Mouse (Mus musculus): ENCODE data around the gene Cpxm1.

Gene Cpxm1

GRCm38 (mm10) chr2:130397186-130397985 lies at the start of gene Cpxm1:
Cpxm1 (minus strand) TSS chr2:130397574.
- peak; percentile 65 for DNase-seq (ENCODE audit: low read depth, low spot score)

GRCm38 (mm10) chr2:130442162-130442561 lies 44.8 kb upstream of the Cpxm1 start:
- DNase-seq (ENCODE audit: low read depth, low spot score), result peak; percentile 49

GRCm38 (mm10) chr2:130439840-130440480 lies 42.6 kb upstream of the Cpxm1 start:
- DNase-seq (ENCODE audit: low read depth, low spot score), result no peak

GRCm38 (mm10) chr2:130438861-130439260 lies 41.5 kb upstream of the Cpxm1 start:
- no peak for DNase-seq (ENCODE audit: low read depth, low spot score)

DNA sequence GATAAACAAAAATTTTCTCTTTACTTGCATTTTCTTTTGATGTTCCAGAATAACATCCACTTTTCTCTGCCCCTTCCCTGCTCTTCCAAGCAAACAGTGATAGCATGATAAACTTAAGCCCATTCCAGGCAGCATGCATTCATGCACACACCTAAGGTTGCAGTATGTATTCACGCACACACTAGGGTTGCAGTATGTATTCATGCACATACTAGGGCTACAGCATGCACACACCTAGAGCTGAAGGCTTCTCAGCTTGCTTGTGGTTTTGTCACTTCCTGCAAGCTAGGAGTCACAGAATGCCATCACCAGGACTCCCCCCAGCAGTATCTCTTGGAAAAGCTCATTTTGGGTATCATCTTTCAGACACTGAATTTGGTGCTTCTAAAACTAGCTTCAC lies 39.4 kb upstream of the Cpxm1 start:
- no peak for DNase-seq (ENCODE audit: low read depth, low spot score)

GRCm38 (mm10) chr2:130433152-130433551 lies 35.8 kb upstream of the Cpxm1 start:
- peak; percentile 72 for DNase-seq (ENCODE audit: low read depth, low spot score)

DNA sequence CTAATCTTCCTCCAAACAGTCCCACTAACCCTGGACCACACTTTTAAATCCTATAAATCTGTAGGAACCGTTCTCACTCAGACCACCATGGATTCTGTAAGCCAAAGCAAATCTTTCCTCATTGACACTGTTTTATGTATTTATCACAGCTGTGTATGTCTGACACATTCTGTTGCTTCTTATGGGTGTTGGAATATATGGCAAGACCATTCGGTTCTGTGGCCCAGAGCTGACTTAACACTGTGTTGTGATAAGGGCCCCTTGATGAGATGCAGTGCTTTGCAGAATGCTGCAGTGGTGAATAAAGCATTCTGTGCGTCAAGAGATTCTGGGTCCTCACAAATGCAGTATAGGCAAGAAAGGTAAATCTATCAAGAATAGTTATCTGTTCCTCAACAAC lies 34.8 kb upstream of the Cpxm1 start:
- DNase-seq (ENCODE audit: low read depth, low spot score), result no peak

DNA sequence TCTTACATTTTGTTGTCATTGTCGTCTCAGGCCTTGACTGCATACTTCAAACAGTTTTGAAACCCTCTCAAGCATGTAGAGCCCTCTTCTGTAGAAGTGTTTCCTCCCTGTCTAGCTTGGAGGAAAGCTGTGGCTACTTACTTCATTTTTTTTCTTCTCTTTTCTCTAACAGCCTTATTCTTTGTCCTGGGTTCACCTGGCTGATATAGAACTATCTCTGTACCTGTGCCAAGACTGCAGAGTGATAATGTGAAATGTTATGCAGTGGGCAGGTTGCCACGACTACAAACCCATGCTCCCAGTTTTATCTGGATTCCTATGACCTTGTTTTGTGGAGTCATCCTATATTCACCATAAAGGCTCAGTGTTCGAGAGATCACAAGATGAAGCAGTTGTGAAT lies 33.1 kb upstream of the Cpxm1 start:
- DNase-seq (ENCODE audit: low read depth, low spot score), result no peak

DNA sequence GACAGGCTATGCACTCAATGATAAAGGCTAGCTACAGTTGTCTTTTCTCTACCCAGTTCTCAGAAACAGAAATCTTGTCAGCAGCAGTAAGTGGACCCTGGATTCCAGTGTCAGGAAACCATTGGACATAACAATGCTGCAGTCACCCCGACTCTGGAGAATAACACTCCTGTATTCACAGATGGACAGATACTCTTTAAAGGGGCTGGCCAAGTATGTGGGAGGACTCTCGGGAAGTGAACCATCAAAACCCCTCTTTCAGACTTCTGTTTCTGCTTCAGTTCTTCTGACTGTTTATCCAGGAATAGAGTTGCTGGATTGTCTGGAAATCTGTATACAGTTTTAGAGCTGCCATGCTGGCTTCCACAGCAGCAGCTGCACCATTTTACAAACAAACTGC lies 32.5 kb upstream of the Cpxm1 start:
- no peak for DNase-seq (ENCODE audit: low read depth, low spot score)

- no peak for DNase-seq (ENCODE audit: low read depth, low spot score)
Observed at GRCm38 (mm10) chr2:130425112-130425511, 27.7 kb upstream of the Cpxm1 start.

- DNase-seq (ENCODE audit: low read depth, low spot score), result peak; percentile 92
Observed at GRCm38 (mm10) chr2:130424126-130424853, 26.9 kb upstream of the Cpxm1 start, which contains the start of the genes Vps16 and Pced1a. Vps16 (plus strand) TSS chr2:130424339. Pced1a (minus strand) TSS chr2:130424701.

- peak; percentile 86 for DNase-seq (ENCODE audit: low read depth, low spot score)
Observed at GRCm38 (mm10) chr2:130423397-130424125, 26.2 kb upstream of the Cpxm1 start.

DNA sequence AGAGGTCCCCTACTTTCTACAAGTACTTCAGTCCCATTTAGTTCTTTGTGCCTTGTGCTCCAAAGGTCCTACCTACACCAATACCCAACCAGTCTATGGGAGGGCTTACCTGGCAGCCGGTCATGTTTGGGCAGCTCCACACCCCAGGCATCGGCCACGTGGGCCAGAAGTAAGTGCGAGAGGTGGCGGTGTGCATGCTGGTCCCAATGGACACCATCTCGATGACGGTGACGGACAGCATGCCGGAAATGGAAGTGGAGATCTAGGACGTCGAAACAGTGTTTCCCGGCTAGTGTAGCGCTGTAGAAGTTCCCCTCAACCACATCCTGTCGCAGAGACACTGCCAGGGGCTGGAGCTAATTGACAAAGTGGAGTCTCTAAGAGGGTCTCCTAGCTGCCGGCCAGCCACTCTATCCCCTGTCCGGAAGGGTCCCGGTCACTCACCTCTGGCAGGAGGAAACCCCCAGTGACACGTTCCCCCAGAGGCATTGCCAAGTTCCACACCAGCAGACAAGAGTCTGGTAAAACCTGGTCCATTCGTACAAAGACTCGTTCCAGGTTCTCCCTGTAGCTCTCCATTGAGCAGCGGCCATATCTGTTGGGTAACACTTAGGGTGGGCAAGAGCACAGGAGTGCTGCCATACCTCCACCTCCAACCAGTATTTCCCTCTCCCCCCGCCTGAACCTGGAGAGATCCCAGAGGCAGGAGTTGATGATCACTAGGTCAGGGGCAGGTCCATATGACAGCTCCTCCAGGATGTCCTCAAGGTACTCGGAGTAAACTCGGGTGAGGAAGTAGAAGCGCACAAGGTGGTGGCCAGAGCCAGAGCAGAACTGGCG lies 24.6 kb upstream of the Cpxm1 start:
- no peak for DNase-seq (ENCODE audit: low read depth, low spot score)

GRCm38 (mm10) chr2:130414094-130414856 lies 16.9 kb upstream of the Cpxm1 start:
- peak; percentile 32 for DNase-seq (ENCODE audit: low read depth, low spot score)

DNA sequence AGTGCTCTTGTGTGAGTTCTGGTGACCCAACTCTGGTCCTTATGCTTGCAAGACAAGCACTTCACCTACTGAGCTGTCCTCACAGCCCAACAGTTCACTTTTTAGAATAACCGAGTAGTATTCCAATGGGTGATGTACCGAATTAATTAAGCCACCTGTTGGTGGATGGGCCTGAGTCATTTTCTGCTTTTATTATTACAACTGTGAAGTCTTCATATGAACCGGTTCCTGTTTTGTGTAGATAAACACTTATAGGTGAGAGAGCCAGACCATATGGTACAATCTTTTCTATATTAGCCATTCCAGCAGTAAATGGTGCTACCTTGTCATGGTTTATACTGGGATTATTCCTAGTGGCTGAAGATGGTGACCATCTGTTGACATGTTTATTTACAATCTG lies 15.4 kb upstream of the Cpxm1 start:
- DNase-seq (ENCODE audit: low read depth, low spot score), result no peak

DNA sequence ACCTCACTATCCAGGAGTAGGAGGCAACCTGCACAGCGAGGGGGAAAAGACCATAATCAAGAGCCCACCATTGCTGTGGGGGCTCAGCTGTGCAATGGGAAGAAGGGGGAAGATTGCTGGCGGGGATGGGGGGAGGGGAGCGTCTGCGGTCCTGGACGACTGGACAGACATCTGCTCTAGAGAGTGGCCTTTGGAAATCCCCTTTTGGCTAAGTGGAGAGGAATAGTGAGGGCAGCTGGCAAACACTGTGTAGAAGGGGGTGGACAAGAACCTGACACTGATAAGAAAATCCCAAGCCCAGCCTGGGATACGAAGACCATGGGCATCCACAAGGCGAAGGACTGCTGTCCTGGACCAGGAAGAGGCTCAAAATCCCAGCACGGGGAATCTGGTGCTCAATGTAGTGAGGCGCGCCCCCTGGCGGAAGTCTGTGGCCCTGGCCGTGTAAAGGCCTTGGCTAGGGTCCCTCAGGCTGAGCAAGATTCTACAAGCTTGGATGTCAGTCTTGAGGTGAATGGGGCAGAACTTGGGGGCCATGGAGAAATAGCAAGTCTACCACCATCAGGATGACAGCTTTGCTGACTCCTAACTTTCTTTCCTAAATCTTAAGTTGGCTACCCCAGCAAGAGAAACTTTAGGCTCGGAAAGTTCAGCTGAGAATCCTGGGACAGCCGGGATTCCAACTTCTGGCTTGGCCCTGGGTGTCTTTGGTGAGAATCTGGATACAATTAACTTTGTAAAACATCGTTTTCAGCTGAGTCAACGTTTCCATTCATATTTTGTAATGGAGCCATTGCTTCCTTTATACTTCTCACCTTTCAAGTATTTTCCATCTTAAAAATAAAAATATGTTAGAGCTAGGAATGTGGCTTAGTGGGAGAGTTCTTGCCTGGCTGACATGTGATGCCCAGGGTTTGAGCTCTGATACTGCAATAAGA lies 14.5 kb upstream of the Cpxm1 start:
- DNase-seq (ENCODE audit: low read depth, low spot score), result peak; percentile 86

DNA sequence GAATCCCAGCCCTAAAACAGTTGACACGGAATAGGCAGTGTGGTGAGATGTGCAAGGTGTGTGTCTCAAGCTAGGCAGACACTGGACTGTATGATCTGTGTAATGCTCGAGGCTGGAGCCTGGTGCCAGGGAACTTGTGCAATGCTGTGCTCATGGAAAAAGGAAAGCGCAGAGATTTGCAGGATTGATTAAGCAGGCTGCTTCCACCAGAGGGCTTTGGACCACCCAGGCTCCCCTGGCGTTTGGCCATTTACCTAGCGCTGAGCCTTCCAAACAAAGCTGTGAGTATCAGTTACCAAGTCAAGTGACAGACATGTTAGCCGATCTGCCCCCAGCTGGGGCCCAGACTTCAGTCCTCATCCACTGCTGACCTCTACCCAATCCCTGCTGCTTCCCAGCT lies 10.8 kb upstream of the Cpxm1 start:
- DNase-seq (ENCODE audit: low read depth, low spot score), result peak; percentile 50

GRCm38 (mm10) chr2:130406178-130406577 lies 8.8 kb upstream of the Cpxm1 start, which contains the start of gene Tmem239:
Tmem239 (plus strand) TSS chr2:130406478.
- DNase-seq (ENCODE audit: low read depth, low spot score), result no peak

DNA sequence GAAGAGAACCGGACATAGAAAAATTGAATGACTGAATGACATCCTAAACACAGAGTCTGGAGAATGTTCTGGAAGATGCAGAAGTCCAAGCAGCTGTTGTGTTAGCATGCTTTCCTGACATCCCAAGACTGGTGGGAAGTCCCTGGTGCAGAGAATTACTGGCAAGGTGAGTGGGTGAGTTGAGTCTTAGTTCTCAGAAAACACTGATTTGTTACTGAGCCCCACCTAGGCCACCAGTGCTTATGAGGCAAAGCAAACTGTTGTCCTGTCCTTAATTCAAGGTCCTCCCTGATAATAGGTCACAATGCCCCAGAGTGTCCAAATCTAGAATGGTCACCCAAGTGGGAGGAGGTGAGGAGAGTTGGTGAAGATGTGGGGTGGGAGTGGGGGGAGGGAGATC lies 7.6 kb upstream of the Cpxm1 start, which contains the start of the genes Gm28372 and 1700020A23Rik:
Gm28372 (plus strand) TSS at position 301 of the 400 bp plus-strand sequence.
1700020A23Rik (plus strand) TSS at position 321 of the 400 bp plus-strand sequence.
- no peak for DNase-seq (ENCODE audit: low read depth, low spot score)
